Mouse (Mus musculus) cerebellum, adult 8-10 months (tissue): ENCODE measurements around the gene Pth1r.

ENCODE experiments used
- DNase-seq: peaks from one replicate; pipeline ENCODE4 v3.0.0; 2022

Gene Pth1r

GRCm38 (mm10) chr9:110680736-110681507 is 66.0 kb downstream of the Pth1r start:
- no peak for DNase-seq

GRCm38 (mm10) chr9:110678886-110679285 is 68.1 kb downstream of the Pth1r start:
- DNase-seq: no peak

- no peak for DNase-seq
These were observed 70.4 kb downstream of the Pth1r start for GRCm38 (mm10) chr9:110676492-110676911.

- DNase-seq: no peak
These were observed 73.7 kb downstream of the Pth1r start for GRCm38 (mm10) chr9:110673107-110673752.

- no peak for DNase-seq
These were observed 74.4 kb downstream of the Pth1r start for GRCm38 (mm10) chr9:110672462-110673106.
